Mouse (Mus musculus): ENCODE data around the gene Taar2.

Taar2 gene

DNA sequence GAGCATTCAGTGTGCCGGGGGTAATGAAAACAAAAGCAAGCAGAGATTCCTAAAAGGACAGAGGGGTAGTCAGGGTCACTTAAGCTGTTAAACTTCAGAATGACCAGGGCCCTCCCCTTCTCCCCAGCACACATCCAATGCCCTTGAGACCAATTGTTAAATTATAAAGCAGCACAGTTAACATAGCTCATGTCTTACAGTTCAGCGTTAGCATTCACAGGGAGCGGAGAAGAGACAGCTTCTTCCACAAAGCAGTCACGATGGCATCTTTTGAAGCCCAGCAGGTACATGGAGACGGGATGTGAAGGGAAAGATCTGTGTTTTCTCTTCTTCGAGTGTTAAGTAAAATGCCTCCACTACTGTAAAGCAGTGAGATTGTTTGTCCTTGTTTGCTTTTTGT, at the start of gene Taar2:
Gene Taar2, plus strand, starts transcription at position 261 of the 400 bp plus-strand sequence.
- no peak for DNase-seq (ENCODE audit: extremely low spot score, low spot score)

DNA sequence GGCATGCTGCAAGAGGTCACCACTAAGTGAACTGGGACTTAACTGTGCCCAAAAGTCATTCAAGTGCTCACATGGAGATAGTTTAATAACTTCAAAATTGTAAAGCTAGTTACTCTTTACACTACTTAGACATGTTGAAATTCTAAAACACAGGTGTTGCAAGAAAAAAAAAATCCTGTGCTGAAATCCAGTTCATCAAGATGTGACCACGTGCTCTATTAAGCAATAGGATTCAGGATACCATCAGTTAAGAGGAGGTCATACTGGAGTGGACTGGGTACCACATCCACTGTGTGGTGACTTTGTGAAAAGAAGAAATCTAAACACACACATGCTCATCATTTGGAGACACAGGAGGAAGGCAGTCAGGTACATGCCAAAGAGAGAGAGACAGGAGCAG, 45.4 kb upstream of the Taar2 start:
- no peak for DNase-seq (ENCODE audit: extremely low spot score, low spot score)

DNA sequence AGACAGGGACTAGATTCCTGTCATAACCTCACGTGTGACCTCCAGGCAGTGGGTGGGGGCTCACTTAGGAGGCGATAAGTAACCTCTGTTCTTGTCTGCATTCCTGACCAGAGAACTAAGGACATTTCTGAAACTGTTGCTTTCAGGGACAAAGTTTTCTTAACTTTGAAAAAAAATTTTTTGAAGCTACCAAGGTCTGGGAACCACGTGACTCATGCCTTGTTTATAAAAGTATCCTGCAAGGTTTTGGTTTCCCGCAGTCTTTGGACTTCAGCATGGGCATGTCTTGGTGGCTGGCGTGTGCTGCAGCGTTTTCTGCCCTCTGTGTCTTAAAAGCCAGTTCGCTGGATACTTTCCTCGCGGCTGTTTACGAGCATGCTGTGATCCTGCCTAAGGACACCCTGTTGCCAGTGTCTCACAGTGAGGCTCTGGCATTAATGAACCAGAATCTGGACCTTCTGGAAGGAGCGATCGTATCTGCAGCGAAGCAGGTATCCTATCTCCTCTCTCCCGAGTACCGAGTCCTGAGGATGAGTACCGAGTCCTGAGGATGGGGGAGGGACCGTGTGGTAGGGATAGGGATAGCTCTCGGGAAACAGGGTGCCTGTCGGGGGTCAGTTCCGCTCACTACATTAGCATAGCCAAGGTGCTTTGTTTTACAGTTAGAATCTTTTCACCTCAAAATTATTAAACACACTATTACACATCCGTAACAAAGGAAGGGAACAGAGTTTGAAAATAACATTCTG, 43.6 kb upstream of the Taar2 start, which contains the start of gene Vnn1:
Gene Vnn1, plus strand, starts transcription at position 88 of the 749 bp plus-strand sequence.
- DNase-seq (ENCODE audit: extremely low spot score, low spot score), result no peak

DNA sequence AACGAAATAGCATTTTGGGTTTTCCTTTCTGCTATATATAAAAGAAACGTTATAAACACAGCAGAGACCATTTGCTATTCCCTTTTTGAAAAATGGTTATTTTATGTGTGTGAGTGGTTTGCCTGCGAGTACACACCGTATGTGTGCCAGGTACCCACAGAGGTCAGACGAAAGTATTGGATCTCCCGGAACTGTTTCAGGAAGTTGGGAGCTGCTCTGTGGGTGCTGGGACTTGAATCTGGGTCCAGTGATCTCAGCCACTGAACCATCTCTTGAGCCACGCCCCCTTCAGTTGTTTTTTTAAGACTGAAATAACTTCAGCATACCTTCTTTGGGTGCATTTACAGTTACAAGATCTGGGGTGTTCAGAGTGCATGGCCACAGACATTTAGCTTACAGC, 43.0 kb upstream of the Taar2 start:
- no peak for DNase-seq (ENCODE audit: extremely low spot score, low spot score)

DNA sequence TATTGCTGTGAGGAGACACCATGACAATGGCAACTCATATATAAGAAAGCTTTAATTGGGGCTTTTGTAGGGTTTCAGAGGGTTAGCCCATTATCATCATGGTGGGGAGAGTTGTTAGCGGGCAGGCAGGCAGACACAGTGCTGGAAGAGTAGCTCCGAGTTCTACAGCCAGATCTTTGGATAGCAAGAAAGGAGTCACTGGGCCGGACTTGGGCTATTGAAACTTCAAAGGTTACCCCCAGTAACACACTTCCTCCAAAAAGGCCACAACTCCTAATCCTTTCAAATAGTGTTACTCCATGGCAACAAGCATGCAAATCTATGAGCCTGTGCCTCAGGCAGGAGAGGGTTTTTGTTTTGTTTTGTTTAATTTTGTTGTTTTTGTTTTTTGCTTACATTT, 37.3 kb upstream of the Taar2 start:
- DNase-seq (ENCODE audit: extremely low spot score, low spot score), result no peak

DNA sequence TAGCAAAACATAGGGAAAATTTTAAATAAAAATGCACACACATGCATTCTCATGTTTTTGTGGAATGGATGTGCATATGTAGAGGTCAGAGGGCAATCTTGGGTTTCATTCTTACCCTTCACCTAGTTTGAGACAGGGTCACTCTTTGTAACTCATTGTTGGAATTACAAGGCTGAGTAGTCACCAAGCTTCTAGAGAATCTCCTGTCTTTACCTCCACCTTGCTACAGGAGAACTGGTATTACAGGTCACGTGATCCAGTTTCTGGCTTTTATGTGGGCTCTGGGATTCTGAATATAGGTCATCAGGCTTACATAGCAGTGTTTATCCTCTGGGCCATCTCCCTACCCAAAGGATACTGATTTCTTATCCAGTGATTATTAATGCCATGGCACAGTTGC, 32.7 kb upstream of the Taar2 start:
- no peak for DNase-seq (ENCODE audit: extremely low spot score, low spot score)

DNA sequence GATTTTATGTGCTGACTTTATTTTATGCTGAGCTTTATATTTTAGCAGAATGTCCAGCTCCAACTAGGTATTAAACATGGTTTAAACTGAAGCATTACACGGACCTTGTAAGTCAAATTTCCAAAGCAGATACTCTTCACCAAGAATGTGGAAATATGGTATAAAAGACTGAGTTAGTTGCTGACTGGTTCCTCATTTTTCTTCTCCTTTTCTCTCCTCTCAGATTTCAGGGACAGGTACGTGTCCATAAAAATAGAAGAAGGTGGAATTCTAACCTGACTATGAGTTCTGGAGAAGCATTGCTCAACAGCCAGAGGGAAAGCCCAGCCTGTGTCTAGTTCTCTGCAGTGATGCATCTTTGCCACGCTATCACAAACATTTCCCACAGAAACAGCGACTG, 18.3 kb upstream of the Taar2 start, which contains the start of gene Taar1:
Gene Taar1, plus strand, starts transcription at position 301 of the 400 bp plus-strand sequence.
- no peak for DNase-seq (ENCODE audit: extremely low spot score, low spot score)

DNA sequence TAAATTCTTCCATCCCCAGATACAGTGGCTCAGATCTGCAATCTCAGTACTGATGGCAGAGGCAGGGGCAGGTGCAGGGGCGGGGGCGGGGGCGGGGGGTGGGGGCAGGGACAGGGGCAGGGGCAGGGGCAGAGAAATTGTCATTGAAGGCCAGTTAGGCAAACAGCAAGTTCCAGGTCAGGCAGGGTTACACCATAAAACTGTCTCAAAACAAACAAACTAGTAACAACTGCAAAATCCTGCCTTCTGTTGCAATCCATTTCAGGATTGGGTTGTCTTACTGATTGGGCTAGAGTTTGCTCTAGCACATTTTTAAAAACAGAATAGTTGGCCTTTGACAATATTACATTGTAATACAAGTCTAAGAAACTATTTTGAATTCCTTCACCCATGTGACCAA, 15.9 kb upstream of the Taar2 start:
- no peak for DNase-seq (ENCODE audit: extremely low spot score, low spot score)

DNA sequence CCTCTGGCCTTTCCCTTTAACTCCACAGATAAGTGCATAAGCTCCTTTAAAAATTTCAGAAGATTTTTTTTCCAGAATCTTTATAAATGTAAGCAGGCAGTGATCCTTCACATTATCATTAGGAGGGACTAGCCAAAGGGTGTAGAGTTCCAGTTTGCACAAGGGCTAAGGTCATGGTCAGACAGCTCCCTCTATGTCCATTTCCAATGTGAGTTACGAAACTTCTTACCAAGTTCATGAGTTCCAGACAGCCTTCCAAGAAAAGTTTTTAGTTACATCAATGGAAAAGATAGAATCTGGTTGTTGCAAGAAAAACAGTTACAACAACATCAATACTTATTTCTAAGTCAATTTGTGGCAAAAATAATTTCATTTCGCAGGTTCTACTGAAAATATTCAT, 14.4 kb upstream of the Taar2 start:
- DNase-seq (ENCODE audit: extremely low spot score, low spot score), result no peak

DNA sequence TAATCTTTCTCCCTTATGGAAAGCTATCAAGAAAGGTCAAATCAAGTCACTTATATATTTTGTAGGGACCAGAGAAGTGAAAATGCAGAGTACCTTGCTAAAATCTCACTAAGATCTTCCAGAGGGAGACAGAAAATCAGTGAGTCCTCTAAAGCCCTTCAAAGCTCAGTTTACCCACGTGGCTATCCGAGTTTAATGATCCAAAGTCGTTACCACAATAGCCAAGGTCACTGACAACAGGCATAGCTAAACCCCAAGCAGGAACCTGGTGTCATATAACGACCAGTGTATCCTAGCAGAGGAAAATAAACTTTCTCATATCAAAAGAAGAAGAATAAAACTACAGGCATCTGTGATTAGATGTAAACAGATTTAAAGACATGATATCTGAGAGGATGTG, 759 bp upstream of the Taar2 start:
- no peak for DNase-seq (ENCODE audit: extremely low spot score, low spot score)

DNA sequence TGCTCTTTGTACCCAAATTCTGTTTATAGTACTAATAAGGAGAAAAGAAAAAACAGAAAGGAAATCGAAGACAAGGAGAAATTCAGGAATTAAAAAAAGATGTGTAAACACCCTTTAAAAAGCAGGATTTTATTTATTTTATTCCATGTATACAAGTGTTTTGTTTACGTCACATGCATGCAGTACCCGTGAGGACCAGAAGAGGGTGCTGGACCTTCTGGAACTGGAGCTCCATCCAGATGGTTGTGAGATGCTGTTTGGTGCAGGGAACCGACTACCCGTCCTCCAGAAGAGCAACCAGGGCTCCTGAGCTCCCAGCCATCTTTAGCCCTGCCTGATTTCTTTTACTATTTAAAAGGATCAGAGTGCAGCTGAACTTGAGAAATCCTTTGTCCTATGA, 4.1 kb downstream of the Taar2 start:
- no peak for DNase-seq (ENCODE audit: extremely low spot score, low spot score)

DNA sequence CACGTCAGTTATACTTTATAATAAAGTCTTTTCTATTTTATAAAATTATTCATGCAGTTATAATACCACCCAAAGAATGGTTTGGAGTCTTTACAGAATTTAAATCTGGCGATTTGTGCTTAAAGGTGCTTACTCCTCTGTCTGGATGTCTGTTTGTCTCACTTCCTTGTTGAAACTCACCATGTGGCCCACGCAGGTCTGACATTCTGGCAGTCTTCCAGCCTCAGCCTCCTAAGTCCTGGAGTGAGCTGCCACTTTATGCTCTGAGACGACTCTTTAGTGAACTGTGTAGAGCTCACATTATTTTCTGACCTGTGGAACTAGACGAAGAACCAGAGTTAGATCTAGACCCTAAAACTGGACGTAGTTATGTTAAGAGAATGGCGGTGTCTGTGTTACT, 9.7 kb downstream of the Taar2 start:
- DNase-seq (ENCODE audit: extremely low spot score, low spot score), result no peak

DNA sequence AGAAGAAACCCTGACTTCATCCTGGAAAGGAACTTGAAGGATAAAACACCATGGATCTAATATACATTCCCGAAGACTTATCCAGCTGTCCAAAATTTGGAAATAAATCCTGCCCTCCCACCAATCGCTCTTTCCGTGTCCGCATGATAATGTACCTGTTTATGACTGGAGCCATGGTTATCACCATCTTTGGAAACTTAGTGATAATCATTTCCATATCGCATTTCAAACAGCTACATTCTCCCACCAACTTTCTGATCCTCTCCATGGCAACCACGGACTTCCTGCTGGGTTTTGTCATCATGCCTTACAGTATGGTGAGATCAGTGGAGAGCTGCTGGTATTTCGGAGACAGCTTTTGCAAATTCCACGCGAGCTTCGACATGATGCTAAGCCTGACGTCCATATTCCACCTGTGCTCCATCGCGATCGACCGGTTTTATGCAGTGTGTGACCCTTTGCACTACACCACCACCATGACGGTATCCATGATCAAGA, 11.2 kb downstream of the Taar2 start, which contains the start of gene Taar3:
Gene Taar3, plus strand, starts transcription at position 51 of the 498 bp plus-strand sequence.
- no peak for DNase-seq (ENCODE audit: extremely low spot score, low spot score)

DNA sequence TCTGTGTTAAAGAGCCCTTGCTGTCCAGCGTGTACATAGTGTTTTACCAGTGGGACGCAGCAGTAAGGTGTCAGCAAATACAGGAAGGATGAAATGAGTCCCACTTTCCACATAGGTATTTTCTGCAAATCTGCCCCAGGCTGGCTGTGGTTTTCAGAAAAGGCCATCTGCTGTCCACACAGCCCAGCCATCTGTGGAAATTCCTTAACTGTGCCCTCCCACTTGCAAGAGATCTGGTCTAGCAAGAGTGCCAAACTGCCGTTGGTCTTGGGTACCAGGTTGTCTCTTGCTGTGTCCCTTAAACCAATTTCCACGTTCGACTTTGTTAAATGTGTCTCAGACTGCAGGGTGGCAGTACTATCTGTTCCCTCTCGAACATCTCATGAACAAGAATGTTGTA, 13.3 kb downstream of the Taar2 start:
- DNase-seq (ENCODE audit: extremely low spot score, low spot score), result no peak

DNA sequence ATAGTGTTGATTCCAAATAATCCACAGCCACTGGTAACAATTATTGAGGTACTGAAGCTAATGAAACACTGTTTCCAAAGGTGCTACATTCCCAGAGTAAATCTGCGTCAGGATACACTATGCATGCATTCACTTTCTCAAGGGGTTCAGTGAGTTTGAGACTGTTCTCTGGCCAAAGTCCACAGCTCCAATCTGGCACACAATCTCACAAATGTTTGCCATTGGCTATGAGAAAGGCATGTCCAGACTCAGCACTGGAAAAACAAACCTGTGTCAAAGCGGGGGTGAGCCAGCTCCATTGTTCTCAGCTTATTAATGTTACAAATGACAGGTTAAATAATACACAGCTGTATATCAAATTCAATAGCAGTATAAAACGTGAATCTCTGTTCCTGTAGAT, 20.7 kb downstream of the Taar2 start:
- DNase-seq (ENCODE audit: extremely low spot score, low spot score), result no peak

DNA sequence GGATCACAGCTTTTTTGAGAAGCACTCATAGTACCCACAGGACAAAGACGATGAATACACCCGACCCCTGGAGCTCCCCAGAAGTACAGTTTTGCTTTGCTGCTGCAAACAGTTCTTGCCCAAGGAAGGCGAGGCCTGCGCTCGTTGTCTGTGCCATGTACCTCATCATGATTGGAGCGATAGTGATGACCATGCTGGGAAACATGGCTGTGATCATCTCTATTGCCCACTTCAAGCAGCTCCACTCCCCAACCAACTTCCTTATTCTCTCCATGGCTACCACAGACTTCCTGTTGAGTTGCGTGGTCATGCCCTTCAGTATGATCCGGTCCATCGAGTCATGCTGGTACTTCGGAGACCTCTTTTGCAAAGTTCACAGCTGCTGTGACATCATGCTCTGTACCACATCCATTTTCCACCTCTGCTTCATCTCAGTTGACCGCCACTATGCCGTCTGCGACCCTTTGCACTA, 22.1 kb downstream of the Taar2 start, which contains the start of gene Taar4:
Gene Taar4, plus strand, starts transcription at position 51 of the 472 bp plus-strand sequence.
- DNase-seq (ENCODE audit: extremely low spot score, low spot score), result no peak

DNA sequence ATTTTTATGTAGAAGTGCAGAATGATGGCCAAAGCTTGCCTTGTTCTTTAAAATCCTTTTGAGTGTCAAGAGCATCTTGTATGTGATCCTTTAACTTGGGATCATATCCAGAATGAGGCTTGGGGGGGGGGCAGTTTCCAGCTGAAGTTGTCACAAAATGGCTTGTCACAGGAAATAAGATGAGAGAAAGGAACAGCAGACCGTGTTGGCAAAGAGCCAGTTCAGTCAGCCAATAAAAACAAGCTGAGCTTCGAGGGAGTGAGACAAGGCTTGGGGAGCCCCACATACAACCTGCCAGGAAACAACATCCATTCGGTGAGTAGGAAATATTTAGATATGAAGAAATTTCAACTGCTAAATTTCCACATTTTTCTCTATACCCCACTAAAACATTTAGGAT, 25.1 kb downstream of the Taar2 start:
- DNase-seq (ENCODE audit: extremely low spot score, low spot score), result no peak

DNA sequence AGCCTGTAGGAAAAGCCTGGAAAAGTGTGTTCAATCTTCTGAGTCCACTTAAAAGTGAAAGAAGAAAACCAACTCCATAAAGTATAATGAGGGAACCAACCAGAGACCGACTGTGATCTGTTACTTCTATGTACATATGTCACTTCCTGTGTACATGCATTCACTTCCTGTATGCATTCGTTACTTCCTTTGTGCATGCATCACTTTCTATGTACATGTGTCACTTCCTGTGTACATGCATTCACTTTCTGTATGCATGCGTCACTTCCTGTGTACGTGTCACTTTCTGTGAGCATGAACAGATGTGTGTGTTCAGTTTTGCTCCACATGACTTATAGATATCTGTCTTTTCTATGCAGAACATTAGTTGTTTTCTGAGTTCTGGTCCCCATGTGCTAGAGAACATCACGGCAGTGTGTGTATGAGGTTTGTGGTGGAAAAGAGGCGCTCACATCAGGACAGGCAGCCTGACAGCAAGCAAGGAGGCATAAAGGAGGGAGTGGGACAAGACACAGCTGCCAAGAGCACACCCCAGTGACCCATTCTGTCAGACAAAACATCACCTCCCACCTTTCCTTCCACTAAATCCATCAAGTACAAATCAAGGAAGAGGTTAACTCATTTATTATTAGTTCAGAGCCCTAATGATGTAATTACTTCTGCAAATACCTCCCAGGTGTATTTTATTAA, 26.7 kb downstream of the Taar2 start:
- DNase-seq (ENCODE audit: extremely low spot score, low spot score), result no peak

DNA sequence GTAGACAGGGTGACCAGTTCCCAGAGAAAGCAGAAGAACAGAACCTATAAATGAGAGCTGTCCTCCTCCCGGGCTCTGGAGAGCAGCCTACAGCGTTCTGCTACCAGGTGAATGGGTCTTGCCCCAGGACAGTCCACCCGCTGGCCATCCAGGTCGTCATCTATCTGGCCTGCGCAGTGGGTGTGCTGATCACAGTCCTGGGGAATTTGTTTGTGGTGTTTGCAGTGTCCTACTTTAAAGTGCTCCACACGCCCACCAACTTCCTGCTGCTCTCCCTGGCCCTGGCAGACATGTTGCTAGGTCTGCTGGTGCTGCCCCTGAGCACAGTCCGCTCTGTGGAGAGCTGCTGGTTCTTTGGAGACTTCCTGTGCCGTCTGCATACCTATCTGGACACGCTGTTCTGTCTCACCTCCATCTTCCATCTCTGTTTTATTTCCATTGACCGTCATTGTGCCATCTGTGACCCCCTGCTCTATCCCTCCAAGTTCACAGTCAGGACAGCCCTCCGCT, 32.3 kb downstream of the Taar2 start, which contains the start of gene Taar5:
Gene Taar5, plus strand, starts transcription at position 51 of the 510 bp plus-strand sequence.
- no peak for DNase-seq (ENCODE audit: extremely low spot score, low spot score)

DNA sequence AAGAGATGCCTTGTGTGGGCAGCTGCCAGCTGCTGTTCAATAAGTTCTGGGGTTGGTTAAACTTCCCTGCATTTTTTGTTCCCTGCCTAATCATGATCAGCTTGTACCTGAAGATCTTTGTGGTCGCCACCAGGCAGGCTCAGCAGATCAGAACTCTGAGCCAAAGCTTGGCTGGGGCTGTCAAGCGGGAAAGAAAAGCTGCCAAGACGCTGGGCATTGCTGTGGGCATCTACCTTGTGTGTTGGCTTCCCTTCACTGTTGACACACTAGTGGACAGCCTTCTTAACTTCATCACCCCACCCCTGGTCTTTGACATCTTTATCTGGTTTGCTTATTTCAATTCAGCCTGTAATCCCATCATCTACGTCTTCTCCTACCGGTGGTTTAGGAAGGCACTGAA, 32.9 kb downstream of the Taar2 start:
- no peak for DNase-seq (ENCODE audit: extremely low spot score, low spot score)

DNA sequence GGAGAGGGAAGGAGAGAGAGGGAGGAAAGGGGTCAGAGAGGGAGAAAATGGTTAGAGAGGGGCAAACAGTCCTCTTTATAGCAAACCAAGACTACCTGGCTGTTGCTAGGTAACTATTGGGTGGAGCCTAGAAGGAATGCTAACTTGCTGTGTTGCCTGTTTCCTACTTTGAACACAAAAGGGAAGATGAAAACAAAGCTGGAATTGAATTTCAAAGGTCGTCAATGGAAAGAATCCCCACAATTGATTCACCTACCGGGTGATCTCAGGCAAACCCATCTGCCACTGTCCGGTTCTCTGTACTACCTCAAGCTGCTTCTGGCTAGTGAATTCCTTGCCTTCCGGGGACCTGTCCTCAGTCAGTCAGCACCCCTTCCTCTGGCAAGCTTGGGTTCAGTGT, 39.6 kb downstream of the Taar2 start:
- DNase-seq (ENCODE audit: extremely low spot score, low spot score), result no peak
